Mouse (Mus musculus) regulatory T cell (primary cell): Measurements from ENCODE around the gene Kpnb1.

Experiments used
- in situ Hi-C: fragments of 300-600 bp; cut with MboI, MseI; formaldehyde crosslinking; loops from one replicate; pipeline ENCODE4 v1.15.1; 2025; ENCODE audit warnings: high pct_unique_total_duplicates

Gene Kpnb1

GRCm38 (mm10) chr11:97145320-97145719 lies 42.4 kb downstream of the Kpnb1 start:
- in situ Hi-C loops: loop anchor here (5.0 to 10.0 kb wide), 2 partner anchors 33 to 51 kb away; no protein-coding TSS in a partner anchor

GRCm38 (mm10) chr11:97143196-97143900 lies 44.3 kb downstream of the Kpnb1 start:
- in situ Hi-C loops: loop anchor here (10.0 kb wide), 1 partner anchor 49 kb away; no protein-coding TSS in a partner anchor

GRCm38 (mm10) chr11:97142159-97142608 lies 45.5 kb downstream of the Kpnb1 start:
- in situ Hi-C loops: loop anchor here (10.0 kb wide), 1 partner anchor 47 kb away; no protein-coding TSS in a partner anchor

- in situ Hi-C loops: loop anchor here (10.0 kb wide), 1 partner anchor 46 kb away; no protein-coding TSS in a partner anchor
Measured at GRCm38 (mm10) chr11:97140811-97141210, 46.9 kb downstream of the Kpnb1 start.

- in situ Hi-C loops: no loop called here
Measured at GRCm38 (mm10) chr11:97139256-97139655, 48.4 kb downstream of the Kpnb1 start.

- in situ Hi-C loops: no loop called here
Measured at GRCm38 (mm10) chr11:97138554-97139226, 49.0 kb downstream of the Kpnb1 start.

GRCm38 (mm10) chr11:97133270-97133669 lies 54.4 kb downstream of the Kpnb1 start:
- in situ Hi-C loops: no loop called here

- in situ Hi-C loops: no loop called here
Measured at GRCm38 (mm10) chr11:97132185-97132584, 55.5 kb downstream of the Kpnb1 start.

- in situ Hi-C loops: no loop called here
Measured at GRCm38 (mm10) chr11:97131683-97132082, 56.0 kb downstream of the Kpnb1 start.

- in situ Hi-C loops: no loop called here
Measured at GRCm38 (mm10) chr11:97130318-97130717, 57.4 kb downstream of the Kpnb1 start.

- in situ Hi-C loops: no loop called here
Measured at GRCm38 (mm10) chr11:97128956-97129355, 58.7 kb downstream of the Kpnb1 start.

- in situ Hi-C loops: no loop called here
Measured at GRCm38 (mm10) chr11:97127470-97128223, 60.0 kb downstream of the Kpnb1 start.

GRCm38 (mm10) chr11:97126645-97127468 lies 60.8 kb downstream of the Kpnb1 start:
- in situ Hi-C loops: no loop called here

GRCm38 (mm10) chr11:97124266-97125036 lies 63.2 kb downstream of the Kpnb1 start:
- in situ Hi-C loops: no loop called here

- in situ Hi-C loops: no loop called here
Measured at GRCm38 (mm10) chr11:97123282-97123890, 64.3 kb downstream of the Kpnb1 start.

- in situ Hi-C loops: no loop called here
Measured at GRCm38 (mm10) chr11:97120641-97121040, 67.0 kb downstream of the Kpnb1 start.

GRCm38 (mm10) chr11:97120221-97120620 lies 67.5 kb downstream of the Kpnb1 start:
- in situ Hi-C loops: no loop called here

GRCm38 (mm10) chr11:97115797-97116196 lies 71.9 kb downstream of the Kpnb1 start:
- in situ Hi-C loops: no loop called here

GRCm38 (mm10) chr11:97114671-97115601 lies 72.7 kb downstream of the Kpnb1 start, which contains the start of gene Tbx21:
TSS of gene Tbx21 (minus strand) at chr11:97115331.
- in situ Hi-C loops: loop anchor here (5.0 kb wide), 1 partner anchor 32 kb away; no protein-coding TSS in a partner anchor
